Mouse (Mus musculus) myocyte (in vitro differentiated cells): Measurements from ENCODE around the gene Wbp11.

Experiments
- E2F4 ChIP-seq: IDR thresholded peaks from one replicate; pipeline ENCODE4 v1.6.1; 2011; ENCODE audit warnings: mild to moderate bottlenecking, control low read depth, moderate library complexity; ENCODE audit not compliant: insufficient read depth
- MAX ChIP-seq: IDR thresholded peaks from one replicate; pipeline ENCODE4 v1.6.1; 2011; ENCODE audit warnings: low read depth, mild to moderate bottlenecking, control low read depth
- POLR2A ChIP-seq: IDR thresholded peaks from one replicate; pipeline ENCODE4 v1.6.1; 2011; ENCODE audit warnings: low read depth, mild to moderate bottlenecking, control low read depth, moderate library complexity; ENCODE audit not compliant: insufficient read length

DNA sequence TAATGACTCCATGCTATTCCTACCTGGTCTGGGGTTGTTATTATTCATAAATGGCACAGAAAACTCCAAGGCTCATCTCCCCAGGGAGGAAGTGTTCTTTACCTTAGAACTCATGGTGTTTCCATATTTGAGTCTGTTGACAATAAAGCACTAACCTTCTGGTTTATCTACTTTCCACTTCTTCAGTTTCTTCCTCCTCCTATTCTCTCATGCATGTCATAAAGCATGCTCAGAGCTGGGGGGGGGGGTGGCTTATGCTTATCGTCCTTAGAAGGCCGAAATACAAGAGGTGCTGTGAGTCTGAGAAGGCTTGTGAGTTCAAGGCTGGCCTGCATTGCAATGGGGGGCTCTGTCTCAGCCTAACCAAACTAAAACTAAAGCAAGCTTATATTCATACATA, 27.1 kb upstream of the Wbp11 start:
- TF ChIP-seq POLR2A (no peak), MAX (no peak), E2F4 (no peak)
